Mouse (Mus musculus): ENCODE results near the gene Tarsl2. TPM values are rescaled to one million over a fixed set of nuclear protein-coding genes. Genes with fewer than 3 reads are reported as not detected.

Tarsl2 gene
- 5.3 and 5.6 TPM in 2 replicates for polyA plus RNA-seq (2012; rRNA removed)

DNA sequence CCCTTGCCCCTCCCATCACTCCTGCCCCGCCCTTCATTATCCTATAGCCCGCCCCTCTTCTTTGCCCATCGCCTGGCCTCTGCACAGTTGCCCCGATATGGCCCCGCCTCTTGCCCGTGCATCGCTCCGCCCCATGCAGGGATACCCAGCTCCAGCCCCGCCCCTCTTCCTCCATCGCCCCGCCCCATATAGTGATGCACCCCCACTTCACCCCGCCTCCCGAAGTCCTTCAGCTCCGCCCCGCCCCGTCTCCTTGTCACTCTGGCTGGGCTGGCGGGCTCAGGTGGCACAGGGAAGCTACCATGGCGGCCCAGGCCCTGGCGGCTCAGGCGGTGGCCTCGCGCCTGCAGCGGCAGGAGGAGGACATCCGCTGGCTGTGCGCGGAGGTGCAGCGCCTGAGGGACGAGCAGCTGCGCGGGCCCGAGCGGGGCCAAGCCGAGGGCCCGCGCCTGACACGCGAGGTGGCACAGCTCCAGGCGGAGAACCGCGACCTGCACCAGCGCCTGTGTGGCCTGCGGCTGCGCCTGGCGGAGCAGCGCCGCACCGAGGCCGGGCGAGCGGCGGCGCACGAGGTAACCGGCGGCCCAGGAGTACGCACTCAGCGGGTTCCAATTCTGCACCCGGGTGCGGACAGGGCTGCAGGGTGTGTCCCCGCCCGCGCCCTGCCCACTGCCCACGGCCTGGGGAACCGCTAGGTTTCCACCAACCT, at the start of gene Tarsl2:
Tarsl2 (plus strand) TSS at position 256 of the 709 bp plus-strand sequence.

DNA sequence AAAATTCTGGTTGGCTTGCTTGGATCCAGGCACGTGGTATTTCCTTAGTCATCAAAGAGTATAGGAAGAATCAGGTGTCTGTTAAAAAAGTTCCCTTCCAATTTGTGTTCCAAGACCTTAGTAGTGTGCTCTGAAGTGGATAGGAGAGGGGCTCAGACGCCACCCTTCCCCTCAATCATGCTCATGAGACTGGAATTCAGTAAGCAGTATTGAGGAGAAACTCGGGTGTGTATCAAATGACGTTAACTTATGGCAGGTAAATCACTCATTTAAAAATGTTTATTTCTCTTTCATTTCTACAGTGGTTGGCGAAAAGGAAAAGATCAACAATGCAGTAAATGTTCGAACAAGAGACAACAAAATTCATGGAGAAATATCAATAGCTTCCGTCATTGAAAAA, 46.2 kb downstream of the Tarsl2 start, which contains the start of gene Tm2d3:
Tm2d3 (plus strand) TSS at position 301 of the 400 bp plus-strand sequence.

Other genes with a start within 250 kb of the Tarsl2 start
- gene Tjp1, start 117.1 kb upstream of the Tarsl2 start, polyA plus RNA-seq (2012; rRNA removed), result 7.8 and 8.4 TPM in 2 replicates
- 56.2 and 57.5 TPM in 2 replicates for gene Tm2d3, start 46.3 kb downstream of the Tarsl2 start, polyA plus RNA-seq (2012; rRNA removed)
- gene Pcsk6, start 216.8 kb downstream of the Tarsl2 start, polyA plus RNA-seq (2012; rRNA removed), result 7.1 and 7.6 TPM in 2 replicates

All from liver, embryonic 18 days (tissue).